Comparison of ENCODE assay signal across 1 mouse cellular context in genomic region chr5:21046150-21047048, GRCm38 (mm10).
TF ChIP-seq lines count a peak whose summit lies in the region.

No protein-coding gene starts in this region.

TF ChIP-seq in MEL, 35 proteins besides CTCF, POLR2A, EP300 and RAD21 (continued from another document):
- TF ChIP-seq MXI1 (IDR thresholded peaks at IDR 0.05; ENCODE audit: low read depth, low read length), result peak; percentile 82
